Mouse (Mus musculus): ENCODE data around the gene Tlr11. TPM values are rescaled to one million over a fixed set of nuclear protein-coding genes. Genes with fewer than 3 reads are reported as not detected.

Tlr11 gene
- polyA plus RNA-seq (2012; rRNA removed) = 0.13 and 0.24 TPM in 2 replicates

DNA sequence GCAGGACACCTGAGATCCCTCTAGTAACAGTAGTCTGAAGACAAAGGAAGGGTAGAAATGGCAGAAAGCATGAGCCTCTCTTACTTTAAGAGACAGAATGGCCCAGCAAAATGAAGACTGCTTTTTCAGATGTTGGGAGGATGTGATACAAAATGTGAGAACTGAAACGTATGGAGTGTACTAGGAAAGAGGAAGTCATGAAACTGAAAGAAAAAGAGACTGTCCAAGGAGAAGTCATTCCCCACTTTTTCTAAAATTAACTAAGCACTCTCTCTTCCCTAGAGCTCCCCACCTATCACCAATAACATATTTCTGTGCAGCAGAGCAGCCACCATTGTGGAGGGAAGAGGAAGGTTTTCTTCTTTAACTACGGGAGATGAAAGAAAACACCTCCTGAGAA lies at the start of gene Tlr11:
TSS of gene Tlr11 (plus strand) at position 322 of the 400 bp plus-strand sequence.
- TF ChIP-seq CTCF (IDR thresholded peaks at IDR 0.05; ENCODE audit: extremely low read depth, insufficient read length, insufficient replicate concordance, low read depth, low read length) (no peak), POLR2A (IDR thresholded peaks at IDR 0.05; ENCODE audit: low read depth, low read length) (no peak)
- Histone ChIP-seq H3K4me1 (ENCODE audit: control insufficient read depth, insufficient read depth, insufficient read length, low read length) (no peaks in the 10 kb centered on the region), H3K27me3 (ENCODE audit: control insufficient read depth, insufficient read depth, low read length) (no peaks in the 10 kb centered on the region), H3K4me3 (ENCODE audit: low read depth, low read length) (no peak within 1 kb of the TSS), H3K36me3 (ENCODE audit: control insufficient read depth, insufficient read depth, low read length) (no peaks in the 10 kb centered on the region), H3K27ac (ENCODE audit: insufficient read depth, low read depth, low read length) (no peak within 1 kb of the TSS)
- 66% methylated on average over 2 of the region's 2 CpGs for WGBS

DNA sequence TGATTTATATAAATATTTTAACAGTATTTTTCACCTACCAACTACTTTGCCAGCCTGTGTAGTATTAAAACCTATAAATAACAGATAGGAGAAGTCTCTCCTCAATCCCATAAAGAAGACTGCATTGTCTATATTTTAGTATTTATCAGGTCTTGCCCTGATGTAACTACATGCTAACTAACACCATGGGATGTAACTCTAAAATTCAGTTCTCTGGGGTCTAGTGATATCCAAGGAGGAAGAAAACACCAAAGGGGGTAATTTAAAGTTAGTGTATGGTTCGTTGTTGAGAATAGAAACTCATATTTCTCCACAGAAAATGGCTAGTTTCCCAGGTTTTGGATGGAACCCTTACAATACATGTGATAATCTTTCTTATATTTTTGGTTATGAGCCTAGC lies 31.1 kb upstream of the Tlr11 start, which contains the start of gene Olfr734:
TSS of gene Olfr734 (minus strand) at position 101 of the 400 bp plus-strand sequence.
- Histone ChIP-seq H3K4me1 (ENCODE audit: control insufficient read depth, insufficient read depth, insufficient read length, low read length) (no peaks in the 10 kb centered on the region), H3K36me3 (ENCODE audit: control insufficient read depth, insufficient read depth, low read length) (no peaks in the 10 kb centered on the region), H3K27me3 (ENCODE audit: control insufficient read depth, insufficient read depth, low read length) (no peaks in the 10 kb centered on the region), H3K27ac (ENCODE audit: insufficient read depth, low read depth, low read length) (no peak within 1 kb of the TSS), H3K4me3 (ENCODE audit: low read depth, low read length) (no peak within 1 kb of the TSS)
- 47% methylated on average over 1 of the region's 1 CpGs for whole genome bisulfite sequencing
- TF ChIP-seq POLR2A (IDR thresholded peaks at IDR 0.05; ENCODE audit: low read depth, low read length) = no peak
- TF ChIP-seq CTCF (IDR thresholded peaks at IDR 0.05; ENCODE audit: extremely low read depth, insufficient read length, insufficient replicate concordance, low read depth, low read length) = no peak

DNA sequence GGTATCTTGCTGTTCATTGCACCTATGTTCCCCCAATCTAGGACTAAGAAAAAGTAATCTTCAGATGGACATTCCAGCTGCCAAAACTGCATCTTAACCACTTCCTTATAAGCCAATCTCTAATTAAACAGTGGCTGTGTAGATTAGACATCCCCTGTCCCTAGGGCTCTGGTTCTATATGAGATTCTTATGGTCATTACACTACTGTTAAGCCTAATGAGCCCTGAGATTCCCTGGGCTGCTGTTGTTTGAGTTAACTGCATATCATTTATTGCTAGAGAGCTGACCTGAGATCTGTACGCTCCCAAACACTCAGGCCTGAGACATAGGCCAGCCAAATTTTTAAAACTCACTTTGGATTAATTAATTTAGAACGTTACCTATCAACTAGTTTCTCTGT lies 8.9 kb upstream of the Tlr11 start, which contains the start of gene Olfr735:
TSS of gene Olfr735 (minus strand) at position 77 of the 400 bp plus-strand sequence.
- WGBS = 80% methylated on average over 2 of the region's 2 CpGs
- Histone ChIP-seq H3K4me3 (ENCODE audit: low read depth, low read length) (no peak within 1 kb of the TSS), H3K27me3 (ENCODE audit: control insufficient read depth, insufficient read depth, low read length) (no peaks in the 10 kb centered on the region), H3K36me3 (ENCODE audit: control insufficient read depth, insufficient read depth, low read length) (no peaks in the 10 kb centered on the region), H3K4me1 (ENCODE audit: control insufficient read depth, insufficient read depth, insufficient read length, low read length) (no peaks in the 10 kb centered on the region), H3K27ac (ENCODE audit: insufficient read depth, low read depth, low read length) (no peak within 1 kb of the TSS)
- TF ChIP-seq POLR2A (IDR thresholded peaks at IDR 0.05; ENCODE audit: low read depth, low read length) (no peak), CTCF (IDR thresholded peaks at IDR 0.05; ENCODE audit: extremely low read depth, insufficient read length, insufficient replicate concordance, low read depth, low read length) (no peak)

DNA sequence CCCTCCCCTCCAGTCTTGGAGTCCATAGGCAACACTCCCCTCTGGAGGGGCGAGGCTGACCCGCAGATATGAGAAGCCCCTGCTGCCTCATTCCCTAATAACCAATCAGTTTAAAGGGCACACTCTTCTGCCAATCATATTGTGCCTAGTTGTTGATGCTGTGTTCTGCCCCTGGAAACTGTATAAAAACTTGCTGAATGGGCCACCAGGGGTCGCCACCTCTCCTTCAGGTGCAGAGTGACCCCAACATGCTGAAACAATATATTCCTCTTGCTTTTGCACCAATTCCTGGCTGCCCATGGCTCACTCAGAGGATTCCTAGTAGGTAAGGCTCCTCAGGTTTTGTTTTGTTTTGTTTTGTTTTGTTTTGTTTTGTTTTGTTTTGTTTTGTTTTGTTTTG lies 5.3 kb upstream of the Tlr11 start:
- 32% methylated on average over 3 of the region's 3 CpGs for WGBS
- Histone ChIP-seq H3K27ac (ENCODE audit: insufficient read depth, low read depth, low read length) (no peak overlapping the region), H3K4me3 (ENCODE audit: low read depth, low read length) (no peak overlapping the region), H3K4me1 (ENCODE audit: control insufficient read depth, insufficient read depth, insufficient read length, low read length) (no peaks in the 10 kb centered on the region), H3K27me3 (ENCODE audit: control insufficient read depth, insufficient read depth, low read length) (no peaks in the 10 kb centered on the region), H3K36me3 (ENCODE audit: control insufficient read depth, insufficient read depth, low read length) (no peaks in the 10 kb centered on the region)
- TF ChIP-seq POLR2A (IDR thresholded peaks at IDR 0.05; ENCODE audit: low read depth, low read length) = no peak
- peak; percentile 40; the same call in 1 of the 2 replicates for TF ChIP-seq CTCF (IDR thresholded peaks at IDR 0.05; ENCODE audit: extremely low read depth, insufficient read length, insufficient replicate concordance, low read depth, low read length)

DNA sequence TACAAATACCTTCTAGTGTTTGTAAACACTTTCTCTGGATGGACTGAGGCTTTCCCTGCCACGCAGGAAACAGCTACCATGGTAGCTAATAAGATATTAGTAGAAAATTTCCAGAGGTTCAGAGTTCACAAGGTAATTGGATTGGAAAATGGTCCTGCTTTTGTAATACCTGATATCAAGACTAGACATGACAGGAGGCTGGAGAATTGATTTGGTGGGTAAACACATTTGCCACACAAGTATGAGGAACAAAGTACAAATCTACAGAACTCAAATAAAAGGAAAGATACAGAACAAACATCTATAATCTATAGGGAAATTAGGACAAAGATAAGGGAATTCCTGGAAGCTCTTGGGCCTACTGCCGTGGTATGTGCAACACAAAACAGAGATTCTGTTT lies 989 bp upstream of the Tlr11 start:
- TF ChIP-seq POLR2A (IDR thresholded peaks at IDR 0.05; ENCODE audit: low read depth, low read length) (no peak), CTCF (IDR thresholded peaks at IDR 0.05; ENCODE audit: extremely low read depth, insufficient read length, insufficient replicate concordance, low read depth, low read length) (no peak)
- no peaks in the 10 kb centered on the region for H3K4me1 ChIP-seq (ENCODE audit: control insufficient read depth, insufficient read depth, insufficient read length, low read length)
- H3K4me3 ChIP-seq (ENCODE audit: low read depth, low read length) = no peak overlapping the region
- H3K36me3 ChIP-seq (ENCODE audit: control insufficient read depth, insufficient read depth, low read length) = no peaks in the 10 kb centered on the region
- no peaks in the 10 kb centered on the region for H3K27me3 ChIP-seq (ENCODE audit: control insufficient read depth, insufficient read depth, low read length)
- H3K27ac ChIP-seq (ENCODE audit: insufficient read depth, low read depth, low read length) = no peak overlapping the region
- 24% methylated on average over 2 of the region's 2 CpGs for WGBS

DNA sequence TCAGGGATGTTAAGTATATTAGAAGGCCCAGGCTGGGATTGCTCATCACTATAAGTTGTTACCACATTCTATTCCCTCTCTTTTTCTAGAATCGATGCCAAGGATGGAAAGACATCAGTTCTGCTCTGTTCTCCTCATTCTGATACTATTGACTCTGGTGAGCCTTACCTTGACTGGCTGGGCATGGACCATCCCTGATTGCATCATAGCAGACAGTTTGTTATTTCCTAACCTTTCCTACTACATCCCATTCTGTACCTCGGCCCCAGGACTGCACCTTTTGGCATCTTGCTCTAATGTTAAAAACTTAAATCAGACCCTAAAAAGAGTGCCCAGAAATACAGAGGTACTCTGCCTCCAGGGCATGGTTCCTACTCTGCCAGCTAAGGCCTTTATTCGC lies 2.8 kb downstream of the Tlr11 start:
- H3K4me1 ChIP-seq (ENCODE audit: control insufficient read depth, insufficient read depth, insufficient read length, low read length) = no peaks in the 10 kb centered on the region
- H3K27me3 ChIP-seq (ENCODE audit: control insufficient read depth, insufficient read depth, low read length) = no peaks in the 10 kb centered on the region
- no peak overlapping the region for H3K27ac ChIP-seq (ENCODE audit: insufficient read depth, low read depth, low read length)
- 78% methylated on average over 3 of the region's 3 CpGs for WGBS
- no peaks in the 10 kb centered on the region for H3K36me3 ChIP-seq (ENCODE audit: control insufficient read depth, insufficient read depth, low read length)
- TF ChIP-seq POLR2A (IDR thresholded peaks at IDR 0.05; ENCODE audit: low read depth, low read length) (no peak), CTCF (IDR thresholded peaks at IDR 0.05; ENCODE audit: extremely low read depth, insufficient read length, insufficient replicate concordance, low read depth, low read length) (no peak)
- no peak overlapping the region for H3K4me3 ChIP-seq (ENCODE audit: low read depth, low read length)

DNA sequence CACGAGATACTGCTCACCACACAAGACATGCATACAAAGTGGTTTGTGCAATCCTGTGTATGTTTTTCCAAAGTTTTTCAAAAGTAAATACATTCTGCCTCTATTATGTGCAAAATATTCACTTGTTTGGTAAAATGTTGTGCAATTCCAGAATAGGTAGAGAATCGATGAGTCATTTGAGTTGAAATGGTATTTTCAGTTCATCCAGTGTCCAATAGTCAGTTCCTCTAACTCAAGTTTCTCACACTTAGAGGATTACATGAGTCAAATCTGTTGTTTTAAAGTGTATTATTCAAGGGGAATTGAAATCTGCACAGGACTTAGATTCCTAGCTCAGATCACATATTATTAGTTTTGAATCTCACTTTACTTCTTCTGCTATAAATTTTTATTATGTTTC lies 5.8 kb downstream of the Tlr11 start:
- no peak overlapping the region for H3K27ac ChIP-seq (ENCODE audit: insufficient read depth, low read depth, low read length)
- WGBS = 75% methylated on average over 2 of the region's 2 CpGs
- no peaks in the 10 kb centered on the region for H3K36me3 ChIP-seq (ENCODE audit: control insufficient read depth, insufficient read depth, low read length)
- no peak overlapping the region for H3K4me3 ChIP-seq (ENCODE audit: low read depth, low read length)
- no peaks in the 10 kb centered on the region for H3K27me3 ChIP-seq (ENCODE audit: control insufficient read depth, insufficient read depth, low read length)
- TF ChIP-seq POLR2A (IDR thresholded peaks at IDR 0.05; ENCODE audit: low read depth, low read length) (no peak), CTCF (IDR thresholded peaks at IDR 0.05; ENCODE audit: extremely low read depth, insufficient read length, insufficient replicate concordance, low read depth, low read length) (no peak)
- no peaks in the 10 kb centered on the region for H3K4me1 ChIP-seq (ENCODE audit: control insufficient read depth, insufficient read depth, insufficient read length, low read length)

All from small intestine, adult 2 months (tissue).